Mouse (Mus musculus): ENCODE data around the gene Gm8332. TPM values are rescaled to one million over a fixed set of nuclear protein-coding genes. Genes with fewer than 3 reads are reported as not detected.
"Not testable (repeated sequence)": the region's sequence is repeated elsewhere in the genome, so short reads cannot be mapped to it uniquely, and the experiment has no call there.

The Gm8332 gene
- polyA plus RNA-seq (2015; fragmentation: Nextera tagmentation; extraction: Ambion mirVana): not detected in 2 replicates

DNA sequence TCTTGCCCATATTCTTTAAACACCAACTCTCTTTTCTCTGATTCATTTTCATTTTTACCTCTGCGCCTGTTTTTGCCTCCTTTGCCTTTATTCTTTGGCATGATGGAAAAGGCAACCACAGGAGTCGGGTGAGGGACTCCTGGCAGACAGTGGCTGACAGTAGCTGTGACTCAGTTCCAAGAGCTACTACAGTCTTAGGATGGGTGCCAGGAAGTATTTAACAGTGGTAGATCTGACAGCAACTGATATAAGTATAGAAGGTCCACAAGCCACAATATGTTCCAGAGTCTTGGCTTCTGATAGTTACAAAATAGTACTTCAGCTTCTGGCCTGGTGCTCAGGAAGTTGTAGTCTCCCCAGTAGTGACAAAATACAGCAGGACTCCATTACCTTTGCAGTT, at the start of gene Gm8332:
Gene Gm8332, minus strand, starts transcription at position 101 of the 400 bp plus-strand sequence.
- not testable (repeated sequence) for H3K27me3 ChIP-seq (ENCODE audit: control insufficient read depth, insufficient read depth, low read length); H3K9ac ChIP-seq (ENCODE audit: low read length); H3K36me3 ChIP-seq (ENCODE audit: control insufficient read depth, insufficient read depth); H3K27ac ChIP-seq (ENCODE audit: low read length); H3K4me2 ChIP-seq (ENCODE audit: low read depth, low read length); ATAC-seq (replicated peaks; ENCODE audit: extremely low read depth, insufficient read depth, low FRiP score); H3K4me3 ChIP-seq (ENCODE audit: low read length); H3K4me1 ChIP-seq (ENCODE audit: control insufficient read depth, insufficient read depth, low read length); H3K9me3 ChIP-seq (replicated peaks; ENCODE audit: control insufficient read depth, low read length)
- 64% methylated on average over 1 of the region's 2 CpGs for WGBS

DNA sequence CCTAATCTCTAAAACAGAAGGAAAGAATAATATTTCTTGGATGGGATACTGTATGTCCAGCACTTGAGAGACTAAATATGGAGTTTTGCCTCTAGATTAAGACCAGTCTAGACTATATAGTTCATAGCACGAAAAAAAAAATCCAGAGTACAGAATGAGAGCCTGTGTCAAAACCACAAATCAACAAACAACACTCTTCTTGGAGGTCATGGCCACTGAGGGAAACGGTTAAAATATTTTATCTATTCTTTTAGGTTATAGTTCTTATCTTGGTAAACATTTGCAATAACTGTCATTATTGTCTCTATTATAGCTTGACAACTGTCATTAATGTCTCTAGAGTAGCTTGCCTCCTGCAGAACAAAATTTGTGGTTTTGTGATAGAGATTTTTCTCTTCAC, 47.3 kb upstream of the Gm8332 start:
- not testable (repeated sequence) for H3K4me3 ChIP-seq (ENCODE audit: low read length); H3K4me1 ChIP-seq (ENCODE audit: control insufficient read depth, insufficient read depth, low read length); H3K36me3 ChIP-seq (ENCODE audit: control insufficient read depth, insufficient read depth); H3K9me3 ChIP-seq (replicated peaks; ENCODE audit: control insufficient read depth, low read length); ATAC-seq (replicated peaks; ENCODE audit: extremely low read depth, insufficient read depth, low FRiP score); H3K4me2 ChIP-seq (ENCODE audit: low read depth, low read length); H3K9ac ChIP-seq (ENCODE audit: low read length); H3K27me3 ChIP-seq (ENCODE audit: control insufficient read depth, insufficient read depth, low read length); H3K27ac ChIP-seq (ENCODE audit: low read length)
- 55% methylated on average over 2 of the region's 2 CpGs for WGBS

DNA sequence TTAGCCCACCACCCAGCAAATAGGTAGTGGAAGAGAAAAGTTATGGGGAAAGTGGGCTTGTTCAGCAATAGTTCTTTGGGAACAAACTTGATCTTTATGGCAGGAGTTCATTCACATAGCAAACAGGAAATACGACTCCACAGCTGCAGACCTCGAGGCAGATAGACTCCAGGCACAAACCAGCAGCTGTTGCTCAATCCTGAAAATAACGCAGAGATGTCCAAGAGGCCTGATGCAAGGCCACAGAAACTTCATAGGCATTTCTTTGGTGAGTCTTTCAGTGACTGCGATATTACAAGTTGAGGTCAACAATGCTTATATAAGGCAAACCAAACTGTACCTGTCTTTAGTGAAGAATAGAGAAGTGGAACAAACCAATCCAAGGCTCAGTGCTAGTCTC, 43.2 kb upstream of the Gm8332 start:
- not testable (repeated sequence) for H3K4me2 ChIP-seq (ENCODE audit: low read depth, low read length); H3K4me1 ChIP-seq (ENCODE audit: control insufficient read depth, insufficient read depth, low read length); H3K4me3 ChIP-seq (ENCODE audit: low read length); H3K9ac ChIP-seq (ENCODE audit: low read length); H3K27me3 ChIP-seq (ENCODE audit: control insufficient read depth, insufficient read depth, low read length); ATAC-seq (replicated peaks; ENCODE audit: extremely low read depth, insufficient read depth, low FRiP score); H3K27ac ChIP-seq (ENCODE audit: low read length); H3K36me3 ChIP-seq (ENCODE audit: control insufficient read depth, insufficient read depth); H3K9me3 ChIP-seq (replicated peaks; ENCODE audit: control insufficient read depth, low read length)
- WGBS: 51% methylated on average over 4 of the region's 4 CpGs

DNA sequence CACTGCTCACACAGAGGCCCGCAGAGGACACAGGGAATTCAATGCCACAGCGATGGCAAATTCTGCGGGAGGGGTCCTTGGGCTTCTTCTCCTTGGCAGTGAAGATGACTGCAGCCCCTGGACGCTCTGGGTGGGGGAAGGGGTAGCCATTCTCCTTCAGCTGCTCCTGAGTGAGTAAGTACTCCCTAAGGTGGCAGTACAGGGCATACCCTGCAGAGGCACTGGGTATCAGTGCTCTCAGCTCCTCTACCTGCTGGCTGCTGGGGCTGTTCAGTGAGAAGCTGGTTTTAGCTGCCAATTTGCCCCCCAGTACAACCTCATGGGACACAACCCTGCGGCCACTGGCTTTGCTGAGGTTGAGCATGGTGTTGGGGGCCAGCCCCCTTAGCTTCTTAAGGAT, 35.3 kb upstream of the Gm8332 start:
- WGBS: 82% methylated on average over 5 of the region's 5 CpGs
- not testable (repeated sequence) for H3K36me3 ChIP-seq (ENCODE audit: control insufficient read depth, insufficient read depth)

DNA sequence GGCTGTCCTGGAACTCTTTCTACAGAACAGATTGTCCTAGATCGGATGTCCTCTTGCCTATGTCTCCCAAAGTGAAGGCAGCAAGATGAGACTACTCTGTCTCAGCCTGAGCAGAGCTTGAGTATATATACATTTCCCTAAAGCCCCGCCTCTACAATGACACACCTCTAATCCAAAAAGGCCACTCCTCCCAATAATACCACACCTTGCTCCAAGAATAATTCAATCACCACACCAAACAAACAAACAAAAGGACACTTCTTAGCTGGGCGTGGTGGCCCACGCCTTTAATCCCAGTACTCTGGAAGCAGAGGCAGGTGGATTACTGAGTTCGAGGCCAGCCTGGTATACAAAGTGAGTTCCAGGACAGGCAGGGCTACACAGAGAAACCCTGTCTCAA, 24.5 kb upstream of the Gm8332 start, which contains the start of gene Gm5662:
Gene Gm5662, minus strand, starts transcription at position 101 of the 400 bp plus-strand sequence.
- not testable (repeated sequence) for H3K27me3 ChIP-seq (ENCODE audit: control insufficient read depth, insufficient read depth, low read length); H3K4me1 ChIP-seq (ENCODE audit: control insufficient read depth, insufficient read depth, low read length); H3K4me2 ChIP-seq (ENCODE audit: low read depth, low read length); H3K9me3 ChIP-seq (replicated peaks; ENCODE audit: control insufficient read depth, low read length); H3K36me3 ChIP-seq (ENCODE audit: control insufficient read depth, insufficient read depth); H3K27ac ChIP-seq (ENCODE audit: low read length); ATAC-seq (replicated peaks; ENCODE audit: extremely low read depth, insufficient read depth, low FRiP score); H3K4me3 ChIP-seq (ENCODE audit: low read length); H3K9ac ChIP-seq (ENCODE audit: low read length)
- WGBS: 76% methylated on average over 5 of the region's 5 CpGs

More for the DNA sequence above, 35.3 kb upstream of the Gm8332 start:
- H3K4me2 ChIP-seq (ENCODE audit: low read depth, low read length); H3K27me3 ChIP-seq (ENCODE audit: control insufficient read depth, insufficient read depth, low read length); H3K27ac ChIP-seq (ENCODE audit: low read length); H3K9ac ChIP-seq (ENCODE audit: low read length); H3K4me1 ChIP-seq (ENCODE audit: control insufficient read depth, insufficient read depth, low read length); ATAC-seq (replicated peaks; ENCODE audit: extremely low read depth, insufficient read depth, low FRiP score); H3K4me3 ChIP-seq (ENCODE audit: low read length); H3K9me3 ChIP-seq (replicated peaks; ENCODE audit: control insufficient read depth, low read length): not testable (repeated sequence)

DNA sequence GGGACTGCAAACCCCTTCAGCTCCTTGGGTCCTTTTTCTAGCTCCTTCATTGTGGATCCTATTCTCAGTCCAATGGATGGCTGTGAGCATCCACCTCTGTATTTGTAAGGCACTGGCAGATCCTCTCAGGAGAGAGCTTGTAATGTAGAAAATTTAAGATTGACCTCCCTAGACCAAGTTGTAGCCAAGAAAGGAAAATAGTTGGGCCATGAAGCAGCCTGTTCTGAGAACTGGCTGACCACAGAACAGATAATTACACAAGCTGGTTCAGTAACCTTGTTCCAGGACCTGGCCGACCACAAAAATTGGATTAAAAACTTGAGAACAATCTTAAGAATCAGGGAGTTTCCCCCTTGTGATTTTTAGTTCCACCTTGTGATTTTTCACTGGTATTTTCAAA, 7.3 kb upstream of the Gm8332 start:
- Histone ChIP-seq H3K4me1 (ENCODE audit: control insufficient read depth, insufficient read depth, low read length) (no peaks in the 10 kb centered on the region), H3K27me3 (ENCODE audit: control insufficient read depth, insufficient read depth, low read length) (no peaks in the 10 kb centered on the region), H3K9me3 (replicated peaks; ENCODE audit: control insufficient read depth, low read length) (peaks cover 3% of the 10 kb centered on the region; the same call in 1 of the 2 replicates), H3K36me3 (ENCODE audit: control insufficient read depth, insufficient read depth) (no peaks in the 10 kb centered on the region), H3K9ac (ENCODE audit: low read length) (no peak overlapping the region), H3K27ac (ENCODE audit: low read length) (no peak overlapping the region), H3K4me2 (ENCODE audit: low read depth, low read length) (no peak overlapping the region), H3K4me3 (ENCODE audit: low read length) (no peak overlapping the region)
- no peak for ATAC-seq (replicated peaks; ENCODE audit: extremely low read depth, insufficient read depth, low FRiP score)
- 44% methylated on average over 1 of the region's 1 CpGs for WGBS

DNA sequence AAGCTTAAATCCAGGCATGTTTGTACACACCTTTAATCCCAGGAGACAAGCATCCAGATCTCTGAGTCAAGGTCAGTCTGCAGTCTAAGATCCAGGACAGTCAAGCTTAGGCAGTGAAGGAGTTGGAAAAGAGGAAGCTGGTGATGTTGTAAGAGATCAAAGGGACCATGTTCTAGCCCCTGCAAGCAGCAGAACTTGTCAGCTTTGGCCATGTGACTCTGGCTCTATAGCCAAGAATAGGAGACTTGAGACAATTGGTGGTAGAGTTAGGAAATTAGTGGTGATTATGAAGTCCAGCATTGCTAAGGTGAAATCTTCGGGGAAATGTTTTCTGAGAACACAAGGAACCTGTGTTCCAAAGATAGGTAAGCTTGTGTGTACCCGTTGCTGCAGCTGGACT, 6.0 kb upstream of the Gm8332 start:
- not testable (repeated sequence) for ATAC-seq (replicated peaks; ENCODE audit: extremely low read depth, insufficient read depth, low FRiP score); H3K36me3 ChIP-seq (ENCODE audit: control insufficient read depth, insufficient read depth)
- WGBS: 49% methylated on average over 2 of the region's 2 CpGs

DNA sequence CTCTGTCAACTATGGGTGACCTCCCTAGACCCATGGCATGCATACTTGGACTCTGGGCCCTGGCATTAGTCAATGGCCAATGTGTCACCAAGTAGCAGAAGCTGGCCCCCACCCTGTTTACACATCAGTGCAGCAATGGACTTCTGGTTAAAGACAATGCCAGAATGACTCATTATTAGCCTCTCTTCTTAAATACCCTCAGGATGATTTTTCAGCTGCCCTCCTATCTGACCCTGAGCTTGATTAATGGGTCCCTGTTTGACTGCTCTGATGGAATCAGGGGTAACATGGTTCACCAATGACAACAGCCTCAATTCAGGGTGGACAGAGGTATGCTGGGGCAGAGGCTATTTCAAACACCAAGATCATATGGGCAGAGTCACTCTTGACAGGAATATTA, 4.1 kb downstream of the Gm8332 start:
- not testable (repeated sequence) for H3K4me2 ChIP-seq (ENCODE audit: low read depth, low read length); H3K9me3 ChIP-seq (replicated peaks; ENCODE audit: control insufficient read depth, low read length); H3K36me3 ChIP-seq (ENCODE audit: control insufficient read depth, insufficient read depth); H3K4me1 ChIP-seq (ENCODE audit: control insufficient read depth, insufficient read depth, low read length); H3K4me3 ChIP-seq (ENCODE audit: low read length); H3K9ac ChIP-seq (ENCODE audit: low read length); H3K27ac ChIP-seq (ENCODE audit: low read length); ATAC-seq (replicated peaks; ENCODE audit: extremely low read depth, insufficient read depth, low FRiP score); H3K27me3 ChIP-seq (ENCODE audit: control insufficient read depth, insufficient read depth, low read length)

More for the DNA sequence above, 6.0 kb upstream of the Gm8332 start:
- H3K4me3 ChIP-seq (ENCODE audit: low read length); H3K9ac ChIP-seq (ENCODE audit: low read length); H3K4me1 ChIP-seq (ENCODE audit: control insufficient read depth, insufficient read depth, low read length); H3K9me3 ChIP-seq (replicated peaks; ENCODE audit: control insufficient read depth, low read length); H3K27me3 ChIP-seq (ENCODE audit: control insufficient read depth, insufficient read depth, low read length); H3K4me2 ChIP-seq (ENCODE audit: low read depth, low read length); H3K27ac ChIP-seq (ENCODE audit: low read length): not testable (repeated sequence)

DNA sequence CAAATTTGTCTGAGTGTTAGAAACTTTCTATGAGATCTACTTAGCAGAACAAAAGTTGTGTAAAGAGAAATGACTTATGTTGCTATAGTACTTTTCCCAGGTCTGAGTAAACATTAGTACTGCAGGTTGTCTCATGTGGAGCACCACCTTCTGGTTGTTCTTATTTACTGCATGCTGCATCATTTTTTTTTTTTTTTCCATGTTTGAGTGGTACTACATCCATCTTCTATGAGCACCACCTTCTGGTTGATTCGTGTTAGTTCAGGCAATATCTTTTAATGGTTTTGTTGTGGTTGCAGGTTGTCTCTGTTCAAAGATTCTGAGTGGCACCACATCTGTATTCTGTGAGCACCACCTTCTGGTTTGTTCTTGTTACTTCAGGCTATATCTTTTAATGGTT, 7.0 kb downstream of the Gm8332 start:
- H3K36me3 ChIP-seq (ENCODE audit: control insufficient read depth, insufficient read depth); H3K4me1 ChIP-seq (ENCODE audit: control insufficient read depth, insufficient read depth, low read length); H3K4me3 ChIP-seq (ENCODE audit: low read length); ATAC-seq (replicated peaks; ENCODE audit: extremely low read depth, insufficient read depth, low FRiP score); H3K27ac ChIP-seq (ENCODE audit: low read length); H3K9me3 ChIP-seq (replicated peaks; ENCODE audit: control insufficient read depth, low read length); H3K27me3 ChIP-seq (ENCODE audit: control insufficient read depth, insufficient read depth, low read length); H3K9ac ChIP-seq (ENCODE audit: low read length); H3K4me2 ChIP-seq (ENCODE audit: low read depth, low read length): not testable (repeated sequence)
- 41% methylated on average over 1 of the region's 1 CpGs for WGBS

DNA sequence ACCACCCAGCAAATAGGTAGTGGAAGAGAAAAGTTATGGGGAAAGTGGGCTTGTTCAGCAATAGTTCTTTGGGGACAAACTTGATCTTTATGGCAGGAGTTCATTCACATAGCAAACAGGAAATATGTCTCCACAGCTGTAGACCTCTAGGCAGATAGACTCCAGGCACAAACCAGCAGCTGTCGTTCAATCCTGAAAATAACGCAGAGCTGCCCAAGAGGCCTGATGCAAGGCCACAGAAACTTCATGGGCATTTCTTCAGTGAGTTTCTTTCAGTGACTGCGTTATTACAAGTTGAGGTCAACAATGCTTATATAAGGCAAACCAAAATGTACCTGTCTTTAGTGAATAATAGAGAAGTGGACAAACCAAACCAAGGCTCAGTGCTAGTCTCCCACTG, 30.5 kb downstream of the Gm8332 start:
- no peak overlapping the region for H3K9ac ChIP-seq (ENCODE audit: low read length)
- WGBS: 83% methylated on average over 3 of the region's 3 CpGs
- H3K9me3 ChIP-seq (replicated peaks; ENCODE audit: control insufficient read depth, low read length): no peaks in the 10 kb centered on the region
- no peaks in the 10 kb centered on the region for H3K36me3 ChIP-seq (ENCODE audit: control insufficient read depth, insufficient read depth)
- no peak overlapping the region for H3K4me3 ChIP-seq (ENCODE audit: low read length)
- no peak overlapping the region for H3K4me2 ChIP-seq (ENCODE audit: low read depth, low read length)
- no peaks in the 10 kb centered on the region for H3K27me3 ChIP-seq (ENCODE audit: control insufficient read depth, insufficient read depth, low read length)
- H3K4me1 ChIP-seq (ENCODE audit: control insufficient read depth, insufficient read depth, low read length): no peaks in the 10 kb centered on the region
- no peak for ATAC-seq (replicated peaks; ENCODE audit: extremely low read depth, insufficient read depth, low FRiP score)
- no peak overlapping the region for H3K27ac ChIP-seq (ENCODE audit: low read length)
